Mouse (Mus musculus): ENCODE measurements around the gene Trhr2. TPM values are rescaled to one million over a fixed set of nuclear protein-coding genes. Genes with fewer than 3 reads are reported as not detected.
A peak's percentile ranks its signal among the peaks of the same experiment; 100 is the strongest.

The Trhr2 gene
- 1 to 10 TPM; 7.0 to 7.2 TPM for total RNA-seq (2021)

DNA sequence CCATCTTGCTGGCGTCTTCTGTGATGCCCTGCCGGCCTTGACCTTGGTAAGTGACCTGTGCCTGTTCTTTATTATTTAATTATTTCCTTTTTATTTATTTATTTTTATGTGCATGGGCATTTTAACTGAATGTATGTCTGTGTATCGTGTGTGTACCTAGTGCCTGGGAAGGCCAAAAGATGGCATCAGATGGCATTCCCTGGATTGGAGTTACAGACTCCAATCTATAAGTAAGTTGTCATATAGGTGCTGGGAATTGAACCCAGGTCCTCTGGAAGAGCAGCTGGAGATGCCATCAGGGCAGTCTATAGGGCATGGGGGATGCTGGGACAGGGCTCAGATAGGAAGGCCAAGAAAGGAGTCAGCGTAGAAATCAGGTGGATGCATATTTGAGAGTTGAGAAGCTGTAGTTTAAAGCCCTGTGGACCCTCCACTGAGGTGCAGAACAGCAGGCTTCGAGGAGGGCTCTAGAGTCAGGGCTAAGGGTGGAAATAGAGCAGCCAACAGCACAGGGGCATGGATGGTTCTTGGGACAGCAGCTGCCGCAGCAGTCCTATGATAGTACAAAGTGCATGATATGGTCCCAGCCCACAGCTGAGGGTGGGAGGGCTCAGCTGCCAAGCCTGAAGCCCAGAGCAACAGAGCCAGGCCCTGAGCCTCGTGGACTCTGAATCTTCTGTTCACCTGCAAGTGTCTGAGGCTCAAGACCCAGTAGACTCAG lies at the start of gene Trhr2:
Gene Trhr2, minus strand, starts transcription at position 51 of the 721 bp plus-strand sequence.
- intact Hi-C loops (cut with DNase I), result no loop called here
- DNase-seq (ENCODE audit: low spot score in 2 of 2), result no peak

- DNase-seq (ENCODE audit: low spot score in 2 of 2), result no peak
- intact Hi-C loops (cut with DNase I), result no loop called here
Measured at GRCm38 (mm10) chr8:122407678-122408077, 47.1 kb upstream of the Trhr2 start.

GRCm38 (mm10) chr8:122405146-122405805 lies 44.7 kb upstream of the Trhr2 start:
- no peak for DNase-seq (ENCODE audit: low spot score in 2 of 2)
- intact Hi-C loops (cut with DNase I), result no loop called here

DNA sequence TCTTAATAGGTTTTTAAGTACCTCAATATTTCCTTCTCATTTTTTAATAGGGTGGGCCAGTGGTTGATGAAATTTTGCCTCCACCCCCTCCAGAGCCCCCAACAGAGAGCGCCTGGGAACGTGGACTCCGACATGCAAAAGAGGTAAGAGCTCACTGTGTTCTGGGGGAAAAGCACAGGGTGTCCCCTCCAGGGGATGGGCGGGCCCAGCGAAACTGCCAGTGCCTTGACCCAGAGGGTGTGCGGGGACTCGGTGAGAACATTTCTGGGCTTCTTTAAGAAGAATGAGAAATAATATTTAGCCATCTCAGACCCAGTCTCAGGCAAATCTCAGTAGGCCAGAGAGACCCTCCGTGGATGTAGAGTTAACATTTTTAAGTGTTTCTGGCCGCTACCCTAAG lies 37.6 kb upstream of the Trhr2 start:
- intact Hi-C loops (cut with DNase I), result no loop called here
- DNase-seq (ENCODE audit: low spot score in 2 of 2), result no peak

GRCm38 (mm10) chr8:122395291-122395690 lies 34.7 kb upstream of the Trhr2 start:
- intact Hi-C loops (cut with DNase I), result no loop called here
- no peak for DNase-seq (ENCODE audit: low spot score in 2 of 2)

GRCm38 (mm10) chr8:122393717-122394116 lies 33.2 kb upstream of the Trhr2 start:
- intact Hi-C loops (cut with DNase I), result no loop called here
- DNase-seq (ENCODE audit: low spot score in 2 of 2), result no peak

GRCm38 (mm10) chr8:122390758-122391157 lies 30.2 kb upstream of the Trhr2 start:
- DNase-seq (ENCODE audit: low spot score in 2 of 2), result no peak
- intact Hi-C loops (cut with DNase I), result no loop called here

DNA sequence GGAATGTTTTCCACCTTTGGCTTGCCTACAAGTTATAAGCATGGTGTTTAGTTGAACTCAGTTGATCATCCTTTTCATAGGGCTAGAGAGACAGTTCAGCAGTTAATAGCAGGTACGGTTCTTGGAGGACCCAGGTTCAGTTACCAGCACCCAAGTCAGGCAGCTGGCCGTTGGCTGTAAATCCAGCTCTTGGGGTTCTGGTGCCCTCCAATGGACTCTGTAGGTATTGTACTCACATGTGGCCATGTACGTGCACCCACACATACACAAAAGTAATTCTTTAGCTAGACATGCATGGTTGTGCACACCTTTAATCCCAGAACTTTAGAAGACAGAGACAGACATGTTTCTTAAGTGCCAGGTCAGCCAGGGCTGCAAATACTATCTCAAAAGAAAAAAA lies 28.8 kb upstream of the Trhr2 start:
- intact Hi-C loops (cut with DNase I), result no loop called here
- no peak for DNase-seq (ENCODE audit: low spot score in 2 of 2)

- intact Hi-C loops (cut with DNase I), result no loop called here
- DNase-seq (ENCODE audit: low spot score in 2 of 2), result no peak
Measured at GRCm38 (mm10) chr8:122383039-122383438, 22.5 kb upstream of the Trhr2 start.

GRCm38 (mm10) chr8:122376365-122377231 lies 16.1 kb upstream of the Trhr2 start, which contains the start of gene Zc3h18:
Gene Zc3h18, plus strand, starts transcription at chr8:122376609.
- intact Hi-C loops (cut with DNase I), result loop anchor here (2.0 kb wide), 1 partner anchor 100 kb away; the partner anchor contains the start of genes Ctu2 and Rnf166
- DNase-seq (ENCODE audit: low spot score in 2 of 2), result peak; percentile 99 to 100

- intact Hi-C loops (cut with DNase I), result loop anchor here (2.0 kb wide), 1 partner anchor 101 kb away; the partner anchor contains the start of genes Ctu2 and Rnf166
- no peak for DNase-seq (ENCODE audit: low spot score in 2 of 2)
Measured at GRCm38 (mm10) chr8:122375751-122376364, 15.3 kb upstream of the Trhr2 start.

DNA sequence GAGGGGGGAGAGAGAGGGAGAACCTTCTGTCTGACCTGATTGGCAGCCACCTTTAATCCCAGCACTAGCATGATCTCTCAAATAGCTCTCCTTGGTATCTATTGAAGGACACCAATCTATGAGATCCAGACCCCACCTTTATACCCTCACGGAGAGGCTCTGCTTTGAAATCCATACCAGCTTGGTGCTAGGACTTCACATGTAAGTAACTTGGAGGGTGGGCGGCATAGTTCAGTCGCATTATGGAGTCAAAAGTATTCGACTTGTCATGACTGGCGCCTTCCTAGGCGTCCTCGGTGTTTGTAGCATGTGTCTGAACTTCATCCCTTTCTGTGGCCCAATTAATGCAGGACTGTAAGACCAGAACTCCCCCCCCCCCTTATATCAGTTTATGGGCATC lies 14.8 kb upstream of the Trhr2 start:
- intact Hi-C loops (cut with DNase I), result no loop called here
- DNase-seq (ENCODE audit: low spot score in 2 of 2), result no peak

- intact Hi-C loops (cut with DNase I), result no loop called here
- DNase-seq (ENCODE audit: low spot score in 2 of 2), result no peak
Measured at GRCm38 (mm10) chr8:122371706-122372105, 11.2 kb upstream of the Trhr2 start.

DNA sequence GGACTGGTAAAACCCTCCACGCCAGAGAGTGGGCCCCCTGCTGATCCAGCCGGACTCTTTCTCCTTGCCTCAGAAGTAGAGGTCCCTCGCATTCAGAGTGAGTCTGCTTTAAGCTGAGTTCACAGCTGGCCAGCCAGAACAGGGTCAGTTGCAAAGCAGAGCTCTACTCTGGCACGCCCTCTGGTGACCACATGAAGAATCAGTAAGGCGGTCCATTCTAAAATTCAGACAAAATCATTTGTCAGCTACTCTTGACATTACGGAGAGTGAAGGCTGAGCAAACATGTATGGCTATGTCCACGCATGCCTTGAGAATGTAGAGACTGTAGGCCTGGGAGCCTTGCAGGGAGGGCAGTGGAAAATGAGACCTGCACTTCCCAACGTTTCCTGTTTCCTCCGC lies 9.1 kb upstream of the Trhr2 start:
- peak; percentile 71 to 73 for DNase-seq (ENCODE audit: low spot score in 2 of 2)
- intact Hi-C loops (cut with DNase I), result loop anchor here (2.0 kb wide), 1 partner anchor 27 kb away; no protein-coding TSS in a partner anchor

DNA sequence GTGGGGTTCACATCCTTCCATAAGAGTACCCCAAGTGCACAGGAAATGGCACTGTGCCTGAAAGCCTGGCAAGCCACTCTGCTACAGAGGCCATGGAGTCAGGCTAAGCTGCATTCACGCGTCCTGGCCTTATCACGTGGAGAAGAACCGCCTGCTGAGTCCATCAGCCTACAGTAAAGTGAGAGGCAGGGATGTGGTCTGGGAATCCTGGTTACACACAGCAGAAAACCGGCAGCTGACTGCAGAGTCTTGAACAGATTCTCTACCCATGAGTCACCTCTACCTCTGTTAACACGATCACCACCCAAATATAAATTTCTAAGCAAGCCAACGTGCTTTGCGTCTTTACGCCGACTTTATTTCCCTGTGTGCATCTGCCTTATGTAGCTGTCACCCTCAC lies 7.9 kb upstream of the Trhr2 start:
- DNase-seq (ENCODE audit: low spot score in 2 of 2), result peak in 1 of 2 experiments; percentile 46
- intact Hi-C loops (cut with DNase I), result loop anchor here (2.0 kb wide), 1 partner anchor 26 kb away; no protein-coding TSS in a partner anchor

GRCm38 (mm10) chr8:122362967-122363366 lies 2.4 kb upstream of the Trhr2 start:
- DNase-seq (ENCODE audit: low spot score in 2 of 2), result no peak
- intact Hi-C loops (cut with DNase I), result no loop called here

DNA sequence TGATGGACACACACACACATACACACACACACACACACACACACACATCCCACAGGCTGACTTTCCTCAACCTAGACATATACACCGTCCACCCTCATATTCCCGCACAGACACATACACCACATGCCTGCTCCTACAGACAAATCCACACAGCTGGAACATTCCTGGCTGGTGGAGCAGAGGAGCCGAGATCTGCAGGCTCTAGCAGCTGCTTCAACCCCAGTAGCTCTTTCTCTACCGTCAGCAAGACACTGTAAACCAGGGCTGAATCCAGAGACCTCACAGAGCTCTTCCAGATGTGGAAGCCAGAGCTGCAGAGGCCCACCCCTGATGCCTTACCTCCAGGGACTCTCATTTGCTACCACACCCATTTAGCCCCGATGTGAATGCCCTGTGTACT lies 1.7 kb upstream of the Trhr2 start:
- no peak for DNase-seq (ENCODE audit: low spot score in 2 of 2)
- intact Hi-C loops (cut with DNase I), result no loop called here

DNA sequence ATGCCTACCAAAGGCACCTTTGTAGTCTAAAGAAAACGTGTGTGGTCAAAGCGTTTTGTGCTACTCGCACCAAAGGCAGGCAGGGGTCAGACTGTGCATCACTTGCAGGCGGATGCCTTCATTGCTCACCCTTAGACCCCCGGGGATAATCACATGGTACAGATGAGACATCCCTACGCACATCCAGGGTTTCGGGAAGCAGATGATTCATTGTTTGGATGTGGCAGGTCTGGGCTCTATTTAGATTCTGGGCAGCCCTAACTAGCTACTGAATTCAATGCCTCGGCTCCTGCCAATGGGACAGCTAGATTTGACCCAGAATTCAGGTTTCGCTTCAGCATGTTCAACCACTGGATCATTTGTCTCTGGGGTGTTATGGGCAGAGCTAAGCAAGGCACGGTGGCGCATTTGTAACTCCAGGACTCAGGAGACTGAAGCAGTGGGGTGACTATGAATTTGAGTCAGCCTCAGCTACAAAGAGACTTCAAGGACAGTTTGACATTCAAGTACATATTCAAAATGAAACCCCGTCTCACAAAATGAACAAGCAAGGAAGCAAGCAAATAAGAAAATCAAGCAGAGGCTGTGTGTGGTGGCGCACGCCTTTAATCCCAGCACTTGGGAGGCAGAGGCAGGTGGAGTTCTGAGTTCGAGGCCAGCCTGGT lies 1.3 kb downstream of the Trhr2 start:
- intact Hi-C loops (cut with DNase I), result no loop called here
- DNase-seq (ENCODE audit: low spot score in 2 of 2), result peak in 1 of 2 experiments; percentile 47

DNA sequence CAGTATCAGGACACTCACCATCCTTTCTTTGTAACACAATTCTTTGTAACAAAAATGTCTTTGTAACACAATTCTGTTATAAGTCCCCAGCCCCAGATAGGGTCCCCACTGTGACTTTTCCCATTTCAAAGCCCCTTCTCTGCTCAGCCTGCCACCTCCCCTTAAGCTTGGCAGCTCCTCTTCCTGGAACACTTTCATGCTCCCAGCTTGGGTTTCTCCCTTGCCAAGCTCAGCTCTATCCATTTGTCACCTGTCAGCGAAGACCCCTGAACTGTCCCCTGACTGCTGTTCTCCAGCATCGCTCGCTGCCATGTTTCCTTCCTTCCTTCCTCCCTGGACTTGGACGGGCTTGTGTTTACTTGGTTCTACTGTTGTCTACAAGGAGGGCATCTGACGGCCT lies 2.9 kb downstream of the Trhr2 start:
- intact Hi-C loops (cut with DNase I), result no loop called here
- DNase-seq (ENCODE audit: low spot score in 2 of 2), result no peak
